Mouse (Mus musculus) forebrain, embryonic 14.5 days (tissue): Measurements from ENCODE around the gene Brd1. TPM values are rescaled to one million over a fixed set of nuclear protein-coding genes. Genes with fewer than 3 reads are reported as not detected.
"Not testable (repeated sequence)": the region's sequence is repeated elsewhere in the genome, so short reads cannot be mapped to it uniquely, and the experiment has no call there.

ENCODE experiments used
- ATAC-seq: fragments of 200-750 bp; cut with Nextera tagmentation; 2 replicates; pipeline ENCODE4 v1.8.0; 2017; ENCODE audit warnings: mild to moderate bottlenecking, moderate library complexity
- DNase-seq: peaks from one replicate; pipeline ENCODE4 v3.0.0-alpha.2; 2015; ENCODE audit warnings: low spot score
- H3K27ac ChIP-seq: fragments of 300-500 bp; sonication (generic); 2 replicates; pipeline ENCODE4 v1.5.1; 2014; ENCODE audit warnings: low read depth, mild to moderate bottlenecking, control low read depth, low read length, moderate library complexity
- H3K27me3 ChIP-seq: fragments of 300-500 bp; sonication (generic); replicated peaks from 2 replicates; pipeline ENCODE4 v1.6.1; 2014; ENCODE audit warnings: low read length, control low read depth, mixed read lengths; ENCODE audit not compliant: control insufficient read depth, insufficient read depth
- H3K36me3 ChIP-seq: fragments of 300-500 bp; sonication (generic); 2 replicates; pipeline ENCODE4 v1.6.1; 2014; ENCODE audit warnings: low read length, control low read depth; ENCODE audit not compliant: control insufficient read depth, insufficient read depth
- H3K4me1 ChIP-seq: fragments of 300-500 bp; sonication (generic); 2 replicates; pipeline ENCODE4 v1.6.1; 2014; ENCODE audit warnings: antibody characterized with exemption, low read length, control low read depth; ENCODE audit not compliant: control insufficient read depth, insufficient read depth
- H3K4me2 ChIP-seq: fragments of 300-500 bp; sonication (generic); 2 replicates; pipeline ENCODE4 v1.6.1; 2014; ENCODE audit warnings: mild to moderate bottlenecking, control low read depth, low read length
- H3K4me3 ChIP-seq: fragments of 300-500 bp; sonication (generic); 2 replicates; pipeline ENCODE4 v1.5.1; 2014; ENCODE audit warnings: low read depth, low read length, control low read depth
- H3K9ac ChIP-seq: fragments of 300-500 bp; sonication (generic); 2 replicates; pipeline ENCODE4 v1.6.1; 2014; ENCODE audit warnings: mild to moderate bottlenecking, low read length, control low read depth, moderate library complexity
- H3K9me3 ChIP-seq: fragments of 300-500 bp; sonication (generic); replicated peaks from 2 replicates; pipeline ENCODE4 v1.6.1; 2016; ENCODE audit warnings: low read length, control low read depth, mixed read lengths; ENCODE audit not compliant: control insufficient read depth
- WGBS: fragments of 180-500 bp; shearing (Covaris S2); extraction: QIAGEN DNeasy Blood & Tissue Kit; methylation state at CpG from one replicate; pipeline ENCODE4 v1.1.7; 2014; 5-methylcytosine and 5-hydroxymethylcytosine counted together
- polyA plus RNA-seq: library from polyadenylated mRNA; unstranded; fragments of >200 nt; fragmentation: Nextera tagmentation; extraction: Ambion mirVana; gene quantifications from 2 replicates; pipeline ENCODE4 v1.2.1, GENCODE M21; 2014

Gene Brd1
- polyA plus RNA-seq, 1 experiment from 2014 or later: 27.9 TPM

GRCm38 (mm10) chr15:88717239-88717638, 16.8 kb downstream of the Brd1 start:
- Histone ChIP-seq H3K4me2 (no peak overlapping the region), H3K36me3 (peaks cover 77% of the 10 kb centered on the region), H3K4me3 (no peak overlapping the region), H3K4me1 (0 out of 2 replicates have a peak, but pooled peaks cover 2% of the 10 kb centered on the region), H3K27me3 (no peaks in the 10 kb centered on the region), H3K27ac (no peak overlapping the region), H3K9ac (no peak overlapping the region), H3K9me3 (no peaks in the 10 kb centered on the region)
- no peak for DNase-seq
- WGBS: 58% methylated on average over 9 of the region's 9 CpGs
- no peak for ATAC-seq

GRCm38 (mm10) chr15:88716350-88716749, 17.7 kb downstream of the Brd1 start:
- Histone ChIP-seq H3K9ac (no peak overlapping the region), H3K4me2 (no peak overlapping the region), H3K4me3 (no peak overlapping the region), H3K27me3 (no peaks in the 10 kb centered on the region), H3K4me1 (0 out of 2 replicates have a peak, but pooled peaks cover 2% of the 10 kb centered on the region), H3K36me3 (peaks cover 83% of the 10 kb centered on the region), H3K9me3 (no peaks in the 10 kb centered on the region), H3K27ac (no peak overlapping the region)
- DNase-seq (peak; percentile 41), ATAC-seq (0 out of 2 replicates have a peak, but pooled peaks have one; percentile 32)

- Histone ChIP-seq H3K4me2 (no peak overlapping the region), H3K27me3 (no peaks in the 10 kb centered on the region), H3K4me3 (no peak overlapping the region), H3K27ac (no peak overlapping the region), H3K36me3 (peaks cover 89% of the 10 kb centered on the region), H3K9ac (no peak overlapping the region), H3K9me3 (no peaks in the 10 kb centered on the region), H3K4me1 (0 out of 2 replicates have a peak, but pooled peaks cover 2% of the 10 kb centered on the region)
- WGBS: 75% methylated on average over 6 of the region's 6 CpGs
- ATAC-seq: no peak
- DNase-seq: no peak
Observed at GRCm38 (mm10) chr15:88714021-88714589, 19.9 kb downstream of the Brd1 start.

GRCm38 (mm10) chr15:88712501-88712900, 21.5 kb downstream of the Brd1 start:
- H3K4me2 ChIP-seq: no peak overlapping the region
- no peak overlapping the region for H3K27ac ChIP-seq
- DNase-seq: no peak
- no peaks in the 10 kb centered on the region for H3K27me3 ChIP-seq
- no peak overlapping the region for H3K9ac ChIP-seq
- no peaks in the 10 kb centered on the region for H3K9me3 ChIP-seq
- no peaks in the 10 kb centered on the region for H3K4me1 ChIP-seq
- H3K36me3 ChIP-seq: peaks cover 94% of the 10 kb centered on the region
- WGBS: 95% methylated on average over 15 of the region's 15 CpGs
- no peak for ATAC-seq
- no peak overlapping the region for H3K4me3 ChIP-seq

GRCm38 (mm10) chr15:88709878-88710277, 24.2 kb downstream of the Brd1 start:
- 89% methylated on average over 5 of the region's 5 CpGs for WGBS
- no peak overlapping the region for H3K9ac ChIP-seq
- no peaks in the 10 kb centered on the region for H3K9me3 ChIP-seq
- ATAC-seq (no peak), DNase-seq (no peak)
- H3K27me3 ChIP-seq: no peaks in the 10 kb centered on the region
- H3K4me2 ChIP-seq: no peak overlapping the region
- no peak overlapping the region for H3K4me3 ChIP-seq
- H3K4me1 ChIP-seq: no peaks in the 10 kb centered on the region
- no peak overlapping the region for H3K27ac ChIP-seq
- H3K36me3 ChIP-seq: peaks cover 100% of the 10 kb centered on the region

- WGBS: 80% methylated on average over 13 of the region's 13 CpGs
- DNase-seq (no peak), ATAC-seq (no peak)
- Histone ChIP-seq H3K4me3 (no peak overlapping the region), H3K27ac (no peak overlapping the region), H3K36me3 (peaks cover 100% of the 10 kb centered on the region), H3K9ac (no peak overlapping the region), H3K4me2 (no peak overlapping the region), H3K4me1 (no peaks in the 10 kb centered on the region), H3K9me3 (no peaks in the 10 kb centered on the region), H3K27me3 (no peaks in the 10 kb centered on the region)
Observed at GRCm38 (mm10) chr15:88708657-88709511, 25.1 kb downstream of the Brd1 start.

GRCm38 (mm10) chr15:88708204-88708603, 25.8 kb downstream of the Brd1 start:
- Histone ChIP-seq H3K4me3 (no peak overlapping the region), H3K9ac (no peak overlapping the region), H3K9me3 (no peaks in the 10 kb centered on the region), H3K4me2 (no peak overlapping the region), H3K36me3 (peaks cover 100% of the 10 kb centered on the region), H3K27ac (no peak overlapping the region), H3K4me1 (no peaks in the 10 kb centered on the region), H3K27me3 (no peaks in the 10 kb centered on the region)
- ATAC-seq (no peak), DNase-seq (no peak)
- WGBS: 91% methylated on average over 5 of the region's 5 CpGs

GRCm38 (mm10) chr15:88706987-88707386, 27.0 kb downstream of the Brd1 start:
- H3K9me3 ChIP-seq, H3K27me3 ChIP-seq, DNase-seq, H3K27ac ChIP-seq, ATAC-seq, H3K4me1 ChIP-seq, H3K4me3 ChIP-seq, H3K4me2 ChIP-seq, H3K9ac ChIP-seq: not testable (repeated sequence)
- peaks cover 99% of the 10 kb centered on the region for H3K36me3 ChIP-seq
- WGBS: 74% methylated on average over 13 of the region's 13 CpGs

- WGBS: 91% methylated on average over 6 of the region's 6 CpGs
- no peaks in the 10 kb centered on the region for H3K9me3 ChIP-seq
- DNase-seq (no peak), ATAC-seq (no peak)
- H3K4me3 ChIP-seq: no peak overlapping the region
- H3K9ac ChIP-seq: no peak overlapping the region
- H3K4me1 ChIP-seq: no peaks in the 10 kb centered on the region
- no peaks in the 10 kb centered on the region for H3K27me3 ChIP-seq
- no peak overlapping the region for H3K4me2 ChIP-seq
- H3K27ac ChIP-seq: no peak overlapping the region
- peaks cover 99% of the 10 kb centered on the region for H3K36me3 ChIP-seq
Observed at GRCm38 (mm10) chr15:88706320-88706719, 27.7 kb downstream of the Brd1 start.
